In the genomic region with DNA sequence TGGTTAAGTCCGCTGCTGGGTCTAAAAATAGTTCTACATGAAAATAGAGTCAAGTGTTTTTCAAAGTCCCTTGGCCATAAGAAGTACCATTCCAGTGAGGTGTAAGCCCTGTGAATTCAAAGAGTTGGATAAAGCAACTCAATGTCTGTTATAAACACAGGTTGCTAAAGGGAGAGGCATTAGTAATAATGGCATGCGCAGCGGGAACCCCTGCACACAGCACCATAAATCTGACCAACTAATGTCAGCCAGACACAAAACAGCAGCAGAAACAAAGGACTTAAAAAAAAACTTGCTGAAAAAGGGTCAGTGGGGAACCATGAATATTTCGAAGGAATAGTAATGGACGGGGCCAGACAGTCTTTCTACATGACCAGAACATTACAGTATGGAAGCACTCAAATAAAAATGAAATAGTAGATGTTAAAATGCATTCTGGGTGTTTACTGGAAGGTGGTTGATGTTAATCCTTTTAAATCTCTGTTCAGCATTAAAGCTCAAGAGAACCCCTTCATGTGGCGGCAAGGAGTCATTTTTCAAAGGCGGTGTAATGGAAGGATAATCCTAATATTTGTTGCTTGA, we compare ENCODE assay signal across 23 mouse cellular contexts. TPM values are rescaled to one million over a fixed set of nuclear protein-coding genes. Genes with fewer than 3 reads are reported as not detected.
DNase-seq lines count a peak whose midpoint lies in the region; ATAC-seq and TF ChIP-seq lines count a peak whose summit lies in the region.
"Had no signal": no experiment of that assay in that cellular context is flagged by ENCODE, and none has a peak within 500 bp of the region (broad histone marks: within the 10 kb centered on the region; RNA-seq: fewer than 3 reads in every experiment).

No protein-coding gene starts in this region.

- intact Hi-C loops in gastrocnemius, postnatal 14 days (cut with DNase I; ENCODE audit: low total_unique reads), result no loop called here

- ATAC-seq in hindbrain, embryonic 11.5 days (ENCODE audit: low FRiP score), result peak; percentile 57; the same call in 1 of the 2 replicates
- no peak for ATAC-seq in hindbrain, embryonic 13.5 days (ENCODE audit: low FRiP score)
- no peak for ATAC-seq in lung, embryonic 15.5 days (ENCODE audit: borderline replicate concordance, extremely low read depth, low FRiP score, low TSS enrichment)
- peak; percentile 54; the same call in 1 of the 2 replicates for ATAC-seq in stomach, postnatal 0 days (ENCODE audit: low FRiP score, low TSS enrichment)
- ATAC-seq in frontal cortex, adult (ENCODE audit: low TSS enrichment), result no peak

- H3K27me3 ChIP-seq in hindbrain, embryonic 11.5 days (ENCODE audit: control insufficient read depth, insufficient read depth, low read length), result no peaks in the 10 kb centered on the region
- no peaks in the 10 kb centered on the region for H3K27me3 ChIP-seq in hindbrain, embryonic 13.5 days
- no peaks in the 10 kb centered on the region for H3K27me3 ChIP-seq in lung, embryonic 15.5 days
- H3K27me3 ChIP-seq in stomach, postnatal 0 days (ENCODE audit: control insufficient read depth, insufficient read depth, low read length), result no peaks in the 10 kb centered on the region
- H3K27me3 ChIP-seq: embryonic facial prominence, embryonic 15.5 days; hindbrain, embryonic 15.5 days; limb, embryonic 15.5 days had no signal

- 86% methylated on average over 7 of the region's 7 CpGs for WGBS in hindbrain, embryonic 11.5 days
- WGBS in hindbrain, embryonic 13.5 days, result 70% methylated on average over 7 of the region's 7 CpGs
- WGBS in lung, embryonic 15.5 days, result 76% methylated on average over 7 of the region's 7 CpGs
- 51% methylated on average over 7 of the region's 7 CpGs for WGBS in stomach, postnatal 0 days

- H3K4me2 ChIP-seq in hindbrain, embryonic 11.5 days (replicated peaks; ENCODE audit: low read depth, low read length), result no peak overlapping the region
- no peak overlapping the region for H3K4me2 ChIP-seq in hindbrain, embryonic 13.5 days
- no peak overlapping the region for H3K4me2 ChIP-seq in lung, embryonic 15.5 days
- no peak overlapping the region for H3K4me2 ChIP-seq in stomach, postnatal 0 days (replicated peaks; ENCODE audit: low read depth)
- H3K4me2 ChIP-seq: embryonic facial prominence, embryonic 15.5 days; hindbrain, embryonic 15.5 days; limb, embryonic 15.5 days; midbrain, embryonic 11.5 days had no signal

- H3K9me3 ChIP-seq in hindbrain, embryonic 11.5 days (ENCODE audit: control insufficient read depth, low read length), result no peaks in the 10 kb centered on the region
- no peaks in the 10 kb centered on the region for H3K9me3 ChIP-seq in hindbrain, embryonic 13.5 days
- no peaks in the 10 kb centered on the region for H3K9me3 ChIP-seq in lung, embryonic 15.5 days
- H3K9me3 ChIP-seq in stomach, postnatal 0 days (ENCODE audit: control insufficient read depth, low read length), result no peaks in the 10 kb centered on the region
- H3K9me3 ChIP-seq: embryonic facial prominence, embryonic 15.5 days; forebrain, embryonic 10.5 days; heart, embryonic 10.5 days; hindbrain, embryonic 15.5 days; limb, embryonic 15.5 days had no signal

- TF ChIP-seq CTCF in stomach, postnatal 0 days (IDR thresholded peaks at IDR 0.05; ENCODE audit: low read depth), result no peak

- H3K27ac ChIP-seq in hindbrain, embryonic 11.5 days (ENCODE audit: low read depth, low read length), result no peak overlapping the region
- no peak overlapping the region for H3K27ac ChIP-seq in hindbrain, embryonic 13.5 days
- 0 out of 2 replicates have a peak overlapping the region, but pooled peaks have one; percentile 9 for H3K27ac ChIP-seq in lung, embryonic 15.5 days
- H3K27ac ChIP-seq in stomach, postnatal 0 days (replicated peaks), result no peak overlapping the region
- H3K27ac ChIP-seq: embryonic facial prominence, embryonic 15.5 days; forebrain, embryonic 10.5 days; heart, embryonic 10.5 days; hindbrain, embryonic 15.5 days; left cerebral cortex, adult 2 months; limb, embryonic 15.5 days had no signal

- H3K36me3 ChIP-seq in hindbrain, embryonic 11.5 days (ENCODE audit: control insufficient read depth, insufficient read depth, low read length), result no peaks in the 10 kb centered on the region
- no peaks in the 10 kb centered on the region for H3K36me3 ChIP-seq in hindbrain, embryonic 13.5 days
- H3K36me3 ChIP-seq in lung, embryonic 15.5 days, result no peaks in the 10 kb centered on the region
- H3K36me3 ChIP-seq in stomach, postnatal 0 days (ENCODE audit: control insufficient read depth, insufficient read depth, low read length), result no peaks in the 10 kb centered on the region
- H3K36me3 ChIP-seq: embryonic facial prominence, embryonic 15.5 days; forebrain, embryonic 10.5 days; heart, embryonic 10.5 days; hindbrain, embryonic 15.5 days; limb, embryonic 15.5 days had no signal

- TF ChIP-seq EP300 in stomach, postnatal 0 days (optimal IDR thresholded peaks at IDR 0.05), result no peak

- H3K4me3 ChIP-seq in hindbrain, embryonic 11.5 days (ENCODE audit: low read depth, low read length), result no peak overlapping the region
- H3K4me3 ChIP-seq in hindbrain, embryonic 13.5 days, result no peak overlapping the region
- no peak overlapping the region for H3K4me3 ChIP-seq in lung, embryonic 15.5 days
- no peak overlapping the region for H3K4me3 ChIP-seq in stomach, postnatal 0 days (ENCODE audit: low read depth, low read length)
- H3K4me3 ChIP-seq: embryonic facial prominence, embryonic 15.5 days; forebrain, embryonic 10.5 days; heart, embryonic 10.5 days; hindbrain, embryonic 15.5 days; left cerebral cortex, adult 2 months; limb, embryonic 15.5 days had no signal

- H3K4me1 ChIP-seq in hindbrain, embryonic 11.5 days (replicated peaks; ENCODE audit: control insufficient read depth, insufficient read depth, low read length), result no peaks in the 10 kb centered on the region
- no peaks in the 10 kb centered on the region for H3K4me1 ChIP-seq in hindbrain, embryonic 13.5 days (replicated peaks)
- 0 out of 2 replicates have a peak, but pooled peaks cover 3% of the 10 kb centered on the region for H3K4me1 ChIP-seq in lung, embryonic 15.5 days
- no peaks in the 10 kb centered on the region for H3K4me1 ChIP-seq in stomach, postnatal 0 days (replicated peaks; ENCODE audit: control insufficient read depth, insufficient read depth)
- H3K4me1 ChIP-seq: embryonic facial prominence, embryonic 15.5 days; forebrain, embryonic 10.5 days; heart, embryonic 10.5 days; hindbrain, embryonic 15.5 days; limb, embryonic 15.5 days had no signal

- H3K9ac ChIP-seq in hindbrain, embryonic 11.5 days (ENCODE audit: low read depth, low read length), result no peak overlapping the region
- H3K9ac ChIP-seq in hindbrain, embryonic 13.5 days, result no peak overlapping the region
- no peak overlapping the region for H3K9ac ChIP-seq in lung, embryonic 15.5 days
- no peak overlapping the region for H3K9ac ChIP-seq in stomach, postnatal 0 days (ENCODE audit: low read length)
- H3K9ac ChIP-seq: embryonic facial prominence, embryonic 15.5 days; hindbrain, embryonic 15.5 days; limb, embryonic 15.5 days had no signal

- DNase-seq in hindbrain, embryonic 11.5 days (ENCODE audit: low spot score), result no peak
- no peak for DNase-seq in lung, postnatal 25 days (ENCODE audit: low spot score)
- DNase-seq in mesoderm, embryonic 11.5 days (ENCODE audit: low read depth, low spot score), result peak; percentile 67
- DNase-seq in stomach, postnatal 0 days (ENCODE audit: low spot score), result no peak
- no peak for DNase-seq in gastrocnemius, postnatal 14 days
- DNase-seq: adrenal gland, postnatal 10 days; cerebellum, adult 11 months; cerebellum, postnatal 14 days; heart, postnatal 10 days; kidney, postnatal 14 days; lung, postnatal 36 days; thymus, adult 2 months had no signal

RNA-seq across cellular contexts. Expression of gene Csl, which starts 52.7 kb away (rescaled TPM):
- 0.14 TPM in 1 of 2 replicates, not detected in the other for polyA plus RNA-seq in hindbrain, embryonic 11.5 days (2014; fragmentation: Nextera tagmentation; extraction: Ambion mirVana)
- polyA plus RNA-seq in hindbrain, embryonic 13.5 days (2015; fragmentation: Nextera tagmentation; extraction: Ambion mirVana), result 0.08 TPM in 1 of 2 replicates, not detected in the other
- polyA plus RNA-seq in lung, embryonic 15.5 days (2015; fragmentation: Nextera tagmentation; extraction: Ambion mirVana), result not detected in 2 replicates
- 0.08 and 0.10 TPM in 2 replicates for polyA plus RNA-seq in stomach, postnatal 0 days (2015; fragmentation: Nextera tagmentation; extraction: Ambion mirVana)
- total RNA-seq in gastrocnemius, postnatal 14 days (2021), result 1 to 10 TPM; 1.9 to 2.0 TPM
- polyA plus RNA-seq: embryonic facial prominence, embryonic 15.5 days; liver, embryonic 16.5 days; midbrain, embryonic 11.5 days had no signal

Comparison
In these comparisons a context has a peak if more than half of its experiments do, and no peak if none do; other contexts are left out.
1. ATAC-seq: peak in hindbrain, embryonic 11.5 days (single experiment) and stomach, postnatal 0 days (single experiment); none in hindbrain, embryonic 13.5 days (single experiment), lung, embryonic 15.5 days (single experiment) and frontal cortex, adult (single experiment).